Mouse (Mus musculus) liver, postnatal 0 days (tissue): Measurements from ENCODE around the gene Agap1.

Experiments
- CTCF ChIP-seq: sonication (generic); IDR thresholded peaks from 2 replicates; pipeline ENCODE4 v1.5.1; 2016; ENCODE audit warnings: antibody characterized with exemption, low read depth
- EP300 ChIP-seq: IDR thresholded peaks from 2 replicates; pipeline ENCODE4 v1.6.1; 2016; ENCODE audit warnings: antibody characterized with exemption, low read depth, mild to moderate bottlenecking

DNA sequence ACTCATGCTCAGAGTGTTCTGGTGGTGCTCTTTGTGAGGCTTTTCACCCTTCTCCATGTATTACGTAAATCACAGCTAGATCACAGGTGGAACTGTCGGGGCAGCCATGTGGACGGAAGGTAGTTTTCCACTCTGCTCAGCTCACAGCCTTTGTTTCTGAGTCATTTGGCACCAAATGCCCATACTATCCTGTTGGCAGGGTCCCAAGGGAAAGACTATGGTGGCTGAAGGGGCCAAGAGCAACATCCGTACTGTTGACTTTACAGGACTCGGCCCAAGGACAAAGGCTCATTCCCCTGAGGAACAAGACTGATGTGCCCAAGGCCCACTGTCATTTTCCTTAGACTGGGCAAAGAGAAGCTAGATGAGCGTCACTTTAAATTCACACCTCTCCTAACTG lies 30.0 kb upstream of the Agap1 start:
- no peak for TF ChIP-seq CTCF
- no peak for TF ChIP-seq EP300
